Mouse (Mus musculus) lung, embryonic 14.5 days (tissue): ENCODE data around the gene Hist1h2bl. TPM values are rescaled to one million over a fixed set of nuclear protein-coding genes. Genes with fewer than 3 reads are reported as not detected.
"Not testable (repeated sequence)": the region's sequence is repeated elsewhere in the genome, so short reads cannot be mapped to it uniquely, and the experiment has no call there.

Experiments
- ATAC-seq: fragments of 200-750 bp; cut with Nextera tagmentation; 2 replicates; pipeline ENCODE4 v1.8.0; 2017; ENCODE audit warnings: mild to moderate bottlenecking, moderate TSS enrichment, moderate library complexity; ENCODE audit not compliant: insufficient read depth
- DNase-seq: peaks from one replicate; pipeline ENCODE4 v3.0.0-alpha.2; 2015
- H3K27ac ChIP-seq: fragments of 300-500 bp; sonication (generic); 2 replicates; pipeline ENCODE4 v1.5.1; 2014; ENCODE audit warnings: low read depth, mild to moderate bottlenecking, moderate library complexity
- H3K27me3 ChIP-seq: fragments of 300-500 bp; sonication (generic); 2 replicates; pipeline ENCODE4 v1.6.1; 2014; ENCODE audit warnings: low read length, control low read depth; ENCODE audit not compliant: insufficient read depth
- H3K36me3 ChIP-seq: fragments of 300-500 bp; sonication (generic); 2 replicates; pipeline ENCODE4 v1.6.1; 2014; ENCODE audit warnings: control low read depth; ENCODE audit not compliant: insufficient read depth
- H3K4me1 ChIP-seq: fragments of 300-500 bp; sonication (generic); 2 replicates; pipeline ENCODE4 v1.6.1; 2014; ENCODE audit warnings: antibody characterized with exemption, control low read depth; ENCODE audit not compliant: insufficient read depth
- H3K4me2 ChIP-seq: fragments of 300-500 bp; sonication (generic); 2 replicates; pipeline ENCODE4 v1.6.1; 2014; ENCODE audit warnings: mild to moderate bottlenecking
- H3K4me3 ChIP-seq: fragments of 300-500 bp; sonication (generic); 2 replicates; pipeline ENCODE4 v1.5.1; 2014; ENCODE audit warnings: low read depth, low read length
- H3K9ac ChIP-seq: fragments of 300-500 bp; sonication (generic); 2 replicates; pipeline ENCODE4 v1.6.1; 2014
- H3K9me3 ChIP-seq: fragments of 300-500 bp; sonication (generic); 2 replicates; pipeline ENCODE4 v1.6.1; 2016; ENCODE audit warnings: low read depth, low read length, control low read depth
- CTCF ChIP-seq: IDR thresholded peaks from 2 replicates; pipeline ENCODE4 v1.5.1; 2016; ENCODE audit warnings: antibody characterized with exemption, low read depth
- WGBS: fragments of 180-500 bp; shearing (Covaris S2); extraction: QIAGEN DNeasy Blood & Tissue Kit; methylation state at CpG from one replicate; pipeline ENCODE4 v1.1.7; 2014; 5-methylcytosine and 5-hydroxymethylcytosine counted together
- polyA plus RNA-seq: library from polyadenylated mRNA; unstranded; fragments of >200 nt; fragmentation: Nextera tagmentation; extraction: Ambion mirVana; gene quantifications from 2 replicates; pipeline ENCODE4 v1.2.1, GENCODE M21; 2014

Gene Hist1h2bl
- 3.8 and 6.9 TPM in 2 replicates for polyA plus RNA-seq

- not testable (repeated sequence) for H3K9me3 ChIP-seq, H3K27me3 ChIP-seq, H3K4me1 ChIP-seq, H3K36me3 ChIP-seq
- Histone ChIP-seq H3K4me3 (peak within 1 kb of the TSS; percentile 47), H3K4me2 (peak within 1 kb of the TSS; percentile 86), H3K27ac (peak within 1 kb of the TSS; percentile 98), H3K9ac (peak within 1 kb of the TSS; percentile 81)
- peak; percentile 90 for ATAC-seq
- DNase-seq = peak; percentile 99
- WGBS = under 1% methylated on average over 24 of the region's 50 CpGs
Measured at GRCm38 (mm10) chr13:21715864-21716539, at the start of gene Hist1h2bl, which contains the start of gene Hist1h2ai. TSS of gene Hist1h2bl (minus strand) at chr13:21716143. TSS of gene Hist1h2ai (plus strand) at chr13:21716422.

- Histone ChIP-seq H3K27ac (no peak overlapping the region), H3K4me3 (peak overlapping the region; percentile 46), H3K27me3 (no peaks in the 10 kb centered on the region), H3K4me1 (no peaks in the 10 kb centered on the region), H3K9me3 (no peaks in the 10 kb centered on the region), H3K36me3 (no peaks in the 10 kb centered on the region), H3K4me2 (peak overlapping the region; percentile 70), H3K9ac (peak overlapping the region; percentile 28; the same call in 1 of the 2 replicates)
- 51% methylated on average over 1 of the region's 1 CpGs for WGBS
- no peak for TF ChIP-seq CTCF
- DNase-seq (no peak), ATAC-seq (no peak)
Measured at GRCm38 (mm10) chr13:21755707-21756106, 39.8 kb upstream of the Hist1h2bl start.

- H3K36me3 ChIP-seq, H3K4me1 ChIP-seq, H3K27me3 ChIP-seq, H3K9me3 ChIP-seq: not testable (repeated sequence)
- Histone ChIP-seq H3K4me2 (peak overlapping the region; percentile 75), H3K4me3 (peak overlapping the region; percentile 46), H3K9ac (peak overlapping the region; percentile 79), H3K27ac (peak overlapping the region; percentile 98)
- ATAC-seq (peak; percentile 7; the same call in 1 of the 2 replicates), DNase-seq (peak; percentile 86)
- under 1% methylated on average over 15 of the region's 26 CpGs for WGBS
Measured at GRCm38 (mm10) chr13:21754294-21755001, 38.5 kb upstream of the Hist1h2bl start.

GRCm38 (mm10) chr13:21753524-21754285, 37.8 kb upstream of the Hist1h2bl start, which contains the start of the genes Hist1h2ak and Hist1h2bn:
TSS of gene Hist1h2ak (minus strand) at chr13:21753827.
TSS of gene Hist1h2bn (plus strand) at chr13:21754123.
- H3K9me3 ChIP-seq, H3K4me1 ChIP-seq, H3K36me3 ChIP-seq, H3K27me3 ChIP-seq: not testable (repeated sequence)
- Histone ChIP-seq H3K4me2 (peak within 1 kb of the TSS; percentile 75), H3K4me3 (peak within 1 kb of the TSS; percentile 46), H3K9ac (peak within 1 kb of the TSS; percentile 79), H3K27ac (peak within 1 kb of the TSS; percentile 98)
- DNase-seq = peak; percentile 97
- peak; percentile 92 for ATAC-seq
- under 1% methylated on average over 42 of the region's 50 CpGs for WGBS
- TF ChIP-seq CTCF = peak; percentile 26; the same call in 1 of the 2 replicates

- Histone ChIP-seq H3K4me1 (no peaks in the 10 kb centered on the region), H3K9ac (peak overlapping the region; percentile 71), H3K4me3 (peak overlapping the region; percentile 46), H3K27me3 (no peaks in the 10 kb centered on the region), H3K36me3 (no peaks in the 10 kb centered on the region), H3K4me2 (peak overlapping the region; percentile 75), H3K9me3 (no peaks in the 10 kb centered on the region), H3K27ac (peak overlapping the region; percentile 98)
- ATAC-seq = no peak
- no peak for TF ChIP-seq CTCF
- WGBS = 1% methylated on average over 10 of the region's 10 CpGs
- peak; percentile 62 for DNase-seq
Measured at GRCm38 (mm10) chr13:21753051-21753523, 37.1 kb upstream of the Hist1h2bl start.

- Histone ChIP-seq H3K4me2 (peak overlapping the region; percentile 75), H3K36me3 (no peaks in the 10 kb centered on the region), H3K27me3 (no peaks in the 10 kb centered on the region), H3K9ac (peak overlapping the region; percentile 71), H3K9me3 (no peaks in the 10 kb centered on the region), H3K4me3 (peak overlapping the region; percentile 46), H3K27ac (peak overlapping the region; percentile 98), H3K4me1 (no peaks in the 10 kb centered on the region)
- WGBS = 32% methylated on average over 3 of the region's 3 CpGs
- no peak for TF ChIP-seq CTCF
- DNase-seq (peak; percentile 42), ATAC-seq (no peak)
Measured at GRCm38 (mm10) chr13:21752356-21752755, 36.4 kb upstream of the Hist1h2bl start.
